Mouse (Mus musculus) liver, adult 2 months (tissue): ENCODE measurements around the gene Uhrf1. TPM values are rescaled to one million over a fixed set of nuclear protein-coding genes. Genes with fewer than 3 reads are reported as not detected.

Experiments used
- DNase-seq: peaks from one replicate; pipeline ENCODE4 v3.0.0-alpha.2; 2011; ENCODE audit warnings: low read depth, low spot score; ENCODE audit errors: extremely low read depth
- H3K27ac ChIP-seq: fragments of 200-500 bp; replicated peaks from 2 replicates; pipeline ENCODE4 v1.5.1; 2012; ENCODE audit warnings: low read depth, mild to moderate bottlenecking, control low read depth, inconsistent platforms, low read length; ENCODE audit not compliant: insufficient read depth
- H3K27me3 ChIP-seq: fragments of 200-500 bp; 2 replicates; pipeline ENCODE4 v1.6.1; 2012; ENCODE audit warnings: mild to moderate bottlenecking, moderate library complexity, low read length, inconsistent platforms; ENCODE audit not compliant: control insufficient read depth, insufficient read depth
- H3K36me3 ChIP-seq: fragments of 200-500 bp; 2 replicates; pipeline ENCODE4 v1.6.1; 2012; ENCODE audit warnings: low read length, inconsistent platforms; ENCODE audit not compliant: control insufficient read depth, insufficient read depth
- H3K4me1 ChIP-seq: fragments of 200-500 bp; 2 replicates; pipeline ENCODE4 v1.6.1; 2011; ENCODE audit warnings: low read length; ENCODE audit not compliant: control insufficient read depth, insufficient read depth
- H3K4me3 ChIP-seq: fragments of 200-500 bp; 2 replicates; pipeline ENCODE4 v1.5.1; 2011; ENCODE audit warnings: low read depth, mild to moderate bottlenecking, control low read depth, low read length, moderate library complexity; ENCODE audit not compliant: insufficient read depth
- H3K79me2 ChIP-seq: fragments of 200-500 bp; 2 replicates; pipeline ENCODE4 v1.6.1; 2012; ENCODE audit warnings: inconsistent platforms, mild to moderate bottlenecking, low read length, moderate library complexity; ENCODE audit not compliant: control insufficient read depth, insufficient read depth
- H3K9ac ChIP-seq: fragments of 200-500 bp; 2 replicates; pipeline ENCODE4 v1.6.1; 2012; ENCODE audit warnings: low read depth, mild to moderate bottlenecking, control low read depth, inconsistent platforms, low read length
- CTCF ChIP-seq: fragments of 200-500 bp; IDR thresholded peaks from 2 replicates; pipeline ENCODE4 v1.5.1; 2011; ENCODE audit warnings: low read depth, low read length, control low read depth
- POLR2A ChIP-seq: fragments of 200-500 bp; IDR thresholded peaks from 2 replicates; pipeline ENCODE4 v1.6.1; 2011; ENCODE audit warnings: low read length, control low read depth; ENCODE audit not compliant: insufficient read depth; ENCODE audit errors: extremely low read depth
- WGBS: fragments of 180-500 bp; shearing (Covaris S2); methylation state at CpG from one replicate; pipeline ENCODE4 v1.1.7; 2018; 5-methylcytosine and 5-hydroxymethylcytosine counted together
- polyA plus RNA-seq: library from polyadenylated mRNA; depleted of rRNA; stranded (reverse); fragments of >200 nt; gene quantifications from 2 replicates; pipeline ENCODE4 v1.2.3, GENCODE M21; 2012
- total RNA-seq: library from RNA; depleted of rRNA; stranded (reverse); fragments of >200 nt; gene quantifications from 2 replicates; pipeline ENCODE4 v1.2.3, GENCODE M21; 2014

Uhrf1 gene
- total and polyA plus RNA-seq, 2 experiments: 0.22 to 0.92 TPM

- H3K9ac ChIP-seq: no peak overlapping the region
Measured at GRCm38 (mm10) chr17:56324419-56324818, 21.3 kb downstream of the Uhrf1 start.

DNA sequence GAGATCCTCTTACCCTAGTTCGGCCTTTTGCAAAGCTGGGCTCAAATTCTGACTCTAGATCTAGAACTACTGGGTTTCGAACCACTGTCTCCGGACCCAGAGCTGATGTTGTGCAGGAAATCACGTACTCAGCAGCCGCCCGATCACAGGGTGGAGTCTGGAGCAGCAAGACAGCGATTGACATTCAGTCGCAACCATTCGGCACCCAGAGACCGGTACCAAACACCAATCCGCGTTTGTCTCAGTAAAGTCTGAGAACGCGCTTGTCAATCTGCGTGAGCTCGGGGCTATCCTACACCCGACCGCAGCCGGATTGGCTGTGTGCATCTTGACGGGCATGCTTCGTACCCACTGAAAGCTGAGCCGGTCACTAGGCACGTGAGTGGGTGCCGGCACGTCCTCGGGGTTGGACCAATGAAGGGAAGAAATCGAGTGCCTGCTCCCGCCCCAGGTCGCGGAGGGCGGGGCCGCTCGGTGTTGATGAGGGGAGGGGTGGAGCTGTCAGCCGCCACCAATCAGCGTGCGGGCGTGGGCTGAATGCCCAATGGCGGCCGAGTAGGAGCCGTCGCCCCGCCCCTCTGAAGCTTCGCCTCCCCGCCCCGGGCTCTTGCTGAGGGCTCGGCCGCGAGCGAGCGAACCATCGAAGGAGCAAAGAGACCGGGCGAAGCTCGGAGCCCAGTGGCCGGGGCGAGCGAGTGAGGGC, 22.5 kb downstream of the Uhrf1 start, which contains the start of gene Kdm4b:
Gene Kdm4b, plus strand, starts transcription at position 613 of the 703 bp plus-strand sequence.
- TF ChIP-seq CTCF (no peak), POLR2A (peak; percentile 60; the same call in 1 of the 2 replicates)
- H3K4me3 ChIP-seq: peak within 1 kb of the TSS; percentile 72
- no peaks in the 10 kb centered on the region for H3K36me3 ChIP-seq
- peaks cover 30% of the 10 kb centered on the region for H3K79me2 ChIP-seq
- H3K27ac ChIP-seq: peak within 1 kb of the TSS; percentile 59
- peak within 1 kb of the TSS; percentile 90 for H3K9ac ChIP-seq
- under 1% methylated on average over 56 of the region's 57 CpGs for WGBS
- peaks cover 19% of the 10 kb centered on the region for H3K4me1 ChIP-seq
- no peaks in the 10 kb centered on the region for H3K27me3 ChIP-seq
- peak; percentile 99 for DNase-seq

More at GRCm38 (mm10) chr17:56324419-56324818, 21.3 kb downstream of the Uhrf1 start:
- TF ChIP-seq POLR2A: no peak
- no peak for TF ChIP-seq CTCF
- H3K36me3 ChIP-seq: no peaks in the 10 kb centered on the region
- H3K4me3 ChIP-seq: no peak overlapping the region
- DNase-seq: no peak
- H3K4me1 ChIP-seq: peaks cover 13% of the 10 kb centered on the region
- H3K27ac ChIP-seq: no peak overlapping the region
- H3K79me2 ChIP-seq: peaks cover 23% of the 10 kb centered on the region
- WGBS: 87% methylated on average over 3 of the region's 3 CpGs
- H3K27me3 ChIP-seq: no peaks in the 10 kb centered on the region

DNA sequence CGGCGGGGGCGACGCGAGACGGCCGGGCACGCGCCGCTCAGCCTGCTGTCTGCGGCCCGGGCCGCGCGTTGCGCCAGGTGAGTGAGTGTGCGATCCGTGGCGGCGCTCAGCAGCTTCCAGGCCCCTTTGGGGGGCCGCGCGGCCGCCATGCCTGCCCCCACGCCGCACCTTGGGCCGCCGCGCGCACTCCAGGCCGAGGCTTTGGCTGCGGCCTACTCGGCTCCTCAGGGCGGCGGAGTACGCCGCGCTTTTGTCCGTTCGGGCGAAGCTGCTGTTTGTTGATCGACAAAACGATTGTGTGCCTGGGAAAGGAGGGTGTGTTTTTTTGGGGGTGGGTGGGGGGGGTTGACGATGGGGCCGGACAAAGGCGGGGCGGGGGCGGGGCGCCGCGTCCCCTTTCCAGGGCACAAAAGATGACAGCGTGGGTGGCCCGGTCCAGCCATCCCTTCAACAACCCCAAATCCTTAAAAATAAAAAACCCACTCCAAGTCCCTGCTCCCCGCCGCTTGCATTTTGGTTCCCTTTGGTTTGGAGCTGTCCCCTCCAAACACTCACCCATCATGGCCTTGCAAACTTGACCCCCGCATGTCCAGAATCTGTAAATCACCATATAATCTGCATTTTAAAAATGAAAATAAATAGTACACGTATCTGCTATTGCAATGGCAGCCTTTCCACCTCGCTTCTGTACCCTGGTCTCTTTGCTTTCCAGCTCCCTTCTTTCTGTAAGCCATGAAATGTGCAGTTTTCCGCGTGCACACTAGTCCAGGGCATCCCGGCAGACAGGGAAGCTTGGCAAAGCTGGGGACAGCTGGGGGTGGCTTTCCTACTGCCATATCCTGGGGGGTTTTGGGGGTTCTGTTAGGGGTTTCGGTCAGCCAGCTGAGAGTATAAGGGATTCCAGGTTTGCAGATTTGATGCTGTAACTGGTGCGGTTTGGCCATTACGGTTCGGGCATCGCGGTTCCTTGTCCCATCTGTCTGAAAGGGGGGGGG, 23.3 kb downstream of the Uhrf1 start:
- H3K4me1 ChIP-seq: peaks cover 19% of the 10 kb centered on the region
- peaks cover 39% of the 10 kb centered on the region for H3K79me2 ChIP-seq
- TF ChIP-seq CTCF: no peak
- no peak for TF ChIP-seq POLR2A
- no peaks in the 10 kb centered on the region for H3K27me3 ChIP-seq
- H3K9ac ChIP-seq: peak overlapping the region; percentile 90
- WGBS: 1% methylated on average over 56 of the region's 67 CpGs
- peak overlapping the region; percentile 72 for H3K4me3 ChIP-seq
- peak; percentile 28 for DNase-seq
- H3K27ac ChIP-seq: peak overlapping the region; percentile 59
- H3K36me3 ChIP-seq: no peaks in the 10 kb centered on the region

- Histone ChIP-seq H3K4me3 (no peak overlapping the region), H3K9ac (no peak overlapping the region), H3K79me2 (peaks cover 59% of the 10 kb centered on the region), H3K36me3 (no peaks in the 10 kb centered on the region), H3K27ac (peak overlapping the region; percentile 42; the same call in 1 of the 2 replicates), H3K27me3 (no peaks in the 10 kb centered on the region), H3K4me1 (peaks cover 19% of the 10 kb centered on the region)
- TF ChIP-seq CTCF (no peak), POLR2A (no peak)
- DNase-seq: peak; percentile 80
Measured at GRCm38 (mm10) chr17:56329267-56329666, 26.1 kb downstream of the Uhrf1 start.

DNA sequence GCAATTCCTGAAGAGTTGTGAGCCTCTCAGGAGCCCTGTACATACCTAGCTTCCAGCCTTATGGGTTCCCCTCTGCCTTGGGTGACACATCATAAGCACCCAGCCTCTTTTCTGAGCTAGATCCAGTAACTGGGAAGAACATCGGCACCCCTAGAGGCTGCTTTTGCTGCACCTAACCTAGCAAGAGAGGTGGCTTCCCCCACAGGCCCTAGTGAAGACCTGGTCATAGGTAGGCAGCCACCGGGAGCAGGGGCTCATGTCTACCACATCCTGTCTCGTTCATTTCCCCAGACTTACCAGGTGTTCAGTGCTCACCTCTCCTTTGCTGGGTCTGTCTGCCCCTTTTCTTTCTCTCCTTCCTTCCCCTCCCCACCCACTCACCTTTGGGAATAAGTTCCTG, 27.2 kb downstream of the Uhrf1 start:
- Histone ChIP-seq H3K9ac (no peak overlapping the region), H3K36me3 (no peaks in the 10 kb centered on the region), H3K4me3 (no peak overlapping the region), H3K4me1 (peaks cover 19% of the 10 kb centered on the region), H3K27ac (no peak overlapping the region), H3K27me3 (no peaks in the 10 kb centered on the region), H3K79me2 (peaks cover 65% of the 10 kb centered on the region)
- 73% methylated on average over 3 of the region's 3 CpGs for WGBS
- TF ChIP-seq CTCF: no peak
- TF ChIP-seq POLR2A: no peak
- DNase-seq: no peak
